Mouse (Mus musculus) small intestine, adult 2 months (tissue): ENCODE measurements around the gene Fat3.

ENCODE experiments used
- CTCF ChIP-seq: fragments of 200-500 bp; IDR thresholded peaks from 2 replicates; pipeline ENCODE4 v1.5.1; 2012; ENCODE audit warnings: low read depth, mild to moderate bottlenecking, control low read depth, inconsistent platforms, low read length, moderate library complexity, mixed read lengths; ENCODE audit not compliant: insufficient replicate concordance, insufficient read length; ENCODE audit errors: extremely low read depth
- POLR2A ChIP-seq: fragments of 200-500 bp; IDR thresholded peaks from 2 replicates; pipeline ENCODE4 v1.6.1; 2012; ENCODE audit warnings: low read depth, mild to moderate bottlenecking, control low read depth, inconsistent platforms, low read length, moderate library complexity

GRCm38 (mm10) chr9:16098553-16098952 lies 402.5 kb downstream of the Fat3 start:
- no peak for TF ChIP-seq CTCF
- no peak for TF ChIP-seq POLR2A
